Mouse (Mus musculus) kidney, postnatal 0 days (tissue): ENCODE results near the gene Rab15. TPM values are rescaled to one million over a fixed set of nuclear protein-coding genes. Genes with fewer than 3 reads are reported as not detected.
"Not testable (repeated sequence)": the region's sequence is repeated elsewhere in the genome, so short reads cannot be mapped to it uniquely, and the experiment has no call there.

Source experiments
- ATAC-seq: fragments of 200-750 bp; cut with Nextera tagmentation; replicated peaks from 2 replicates; pipeline ENCODE4 v1.8.0; 2017; ENCODE audit warnings: low read depth, moderate number of reproducible peaks, moderate TSS enrichment, moderate library complexity; ENCODE audit not compliant: low FRiP score
- DNase-seq: peaks from one replicate; pipeline ENCODE4 v3.0.0-alpha.2; 2016; ENCODE audit warnings: low spot score
- H3K27ac ChIP-seq: fragments of 300-500 bp; sonication (generic); 2 replicates; pipeline ENCODE4 v1.5.1; 2014; ENCODE audit warnings: mild to moderate bottlenecking
- H3K27me3 ChIP-seq: fragments of 300-500 bp; sonication (generic); 2 replicates; pipeline ENCODE4 v1.6.1; 2014; ENCODE audit warnings: low read length, mixed read lengths; ENCODE audit not compliant: insufficient read depth
- H3K36me3 ChIP-seq: fragments of 300-500 bp; sonication (generic); 2 replicates; pipeline ENCODE4 v1.6.1; 2014; ENCODE audit warnings: low read length, mixed read lengths; ENCODE audit not compliant: insufficient read depth
- H3K4me1 ChIP-seq: fragments of 300-500 bp; sonication (generic); replicated peaks from 2 replicates; pipeline ENCODE4 v1.6.1; 2014; ENCODE audit warnings: antibody characterized with exemption, low read length, mixed read lengths; ENCODE audit not compliant: insufficient read depth
- H3K4me2 ChIP-seq: fragments of 300-500 bp; sonication (generic); 2 replicates; pipeline ENCODE4 v1.6.1; 2014; ENCODE audit warnings: mild to moderate bottlenecking, low read length, moderate library complexity, mixed read lengths
- H3K4me3 ChIP-seq: fragments of 300-500 bp; sonication (generic); replicated peaks from 2 replicates; pipeline ENCODE4 v1.5.1; 2014; ENCODE audit warnings: low read depth, low read length
- H3K9ac ChIP-seq: fragments of 300-500 bp; sonication (generic); 2 replicates; pipeline ENCODE4 v1.6.1; 2014; ENCODE audit warnings: low read depth, low read length
- H3K9me3 ChIP-seq: fragments of 300-500 bp; sonication (generic); replicated peaks from 2 replicates; pipeline ENCODE4 v1.6.1; 2016; ENCODE audit warnings: low read length, inconsistent platforms, mixed read lengths
- CTCF ChIP-seq: IDR thresholded peaks from 2 replicates; pipeline ENCODE4 v1.5.1; 2016; ENCODE audit warnings: antibody characterized with exemption, low read depth, mild to moderate bottlenecking, moderate library complexity
- WGBS: fragments of 180-500 bp; shearing (Covaris S2); extraction: QIAGEN DNeasy Blood & Tissue Kit; methylation state at CpG from one replicate; pipeline ENCODE4 v1.1.7; 2014; 5-methylcytosine and 5-hydroxymethylcytosine counted together
- polyA plus RNA-seq: library from polyadenylated mRNA; unstranded; fragments of >200 nt; fragmentation: Nextera tagmentation; extraction: Ambion mirVana; gene quantifications from 2 replicates; pipeline ENCODE4 v1.2.1, GENCODE M21; 2015

Rab15 gene
- polyA plus RNA-seq, 1 experiment from 2014 or later = 12.1 TPM

- H3K27ac ChIP-seq = no peak overlapping the region
- no peak for ATAC-seq
- WGBS = 77% methylated on average over 5 of the region's 5 CpGs
- H3K4me2 ChIP-seq = no peak overlapping the region
- H3K4me3 ChIP-seq = no peak overlapping the region
- no peaks in the 10 kb centered on the region for H3K4me1 ChIP-seq
- no peaks in the 10 kb centered on the region for H3K27me3 ChIP-seq
- no peak overlapping the region for H3K9ac ChIP-seq
- no peak for TF ChIP-seq CTCF
- H3K9me3 ChIP-seq = no peaks in the 10 kb centered on the region
- no peaks in the 10 kb centered on the region for H3K36me3 ChIP-seq
- no peak for DNase-seq
Observed at GRCm38 (mm10) chr12:76798008-76798720, 24.5 kb downstream of the Rab15 start.

DNA sequence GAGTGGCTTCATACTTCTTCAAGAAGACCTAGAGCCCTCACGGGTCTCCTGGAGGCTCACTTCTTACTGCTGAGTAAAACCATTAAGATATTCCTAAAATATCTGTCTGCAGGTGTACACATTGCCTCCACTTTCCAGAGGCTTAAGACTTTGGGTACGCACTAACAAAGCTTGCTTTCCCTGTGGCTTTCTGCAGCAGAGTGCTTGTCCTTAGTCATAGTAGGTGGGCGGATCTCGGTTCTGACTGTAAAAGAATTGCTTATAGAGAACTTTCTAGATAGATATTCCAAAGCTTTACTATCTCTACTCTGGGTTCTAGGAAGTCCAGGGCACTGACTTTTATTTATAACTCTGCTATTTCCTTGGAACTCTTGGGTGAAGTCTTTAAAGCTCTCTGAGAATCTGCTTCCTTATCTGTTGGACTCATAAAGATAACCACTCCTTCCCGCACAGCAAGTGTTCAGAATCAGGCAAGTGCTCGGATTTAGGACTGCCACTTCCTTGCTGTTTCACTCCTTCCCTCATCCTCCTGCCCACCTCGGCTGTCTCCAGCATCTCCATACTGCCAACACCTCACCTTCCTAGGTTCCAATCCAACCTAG lies 25.7 kb downstream of the Rab15 start:
- H3K4me3 ChIP-seq = no peak overlapping the region
- H3K27me3 ChIP-seq = no peaks in the 10 kb centered on the region
- 82% methylated on average over 7 of the region's 7 CpGs for WGBS
- ATAC-seq (no peak), DNase-seq (no peak)
- no peaks in the 10 kb centered on the region for H3K4me1 ChIP-seq
- H3K9me3 ChIP-seq = no peaks in the 10 kb centered on the region
- H3K9ac ChIP-seq = no peak overlapping the region
- no peak for TF ChIP-seq CTCF
- no peak overlapping the region for H3K4me2 ChIP-seq
- H3K27ac ChIP-seq = no peak overlapping the region
- no peaks in the 10 kb centered on the region for H3K36me3 ChIP-seq

GRCm38 (mm10) chr12:76795350-76795749 lies 27.4 kb downstream of the Rab15 start, which contains the start of gene Gpx2:
Gene Gpx2, minus strand, starts transcription at chr12:76795554.
- no peak for TF ChIP-seq CTCF
- H3K36me3 ChIP-seq = no peaks in the 10 kb centered on the region
- no peak within 1 kb of the TSS for H3K4me2 ChIP-seq
- H3K9me3 ChIP-seq = no peaks in the 10 kb centered on the region
- DNase-seq = no peak
- no peaks in the 10 kb centered on the region for H3K27me3 ChIP-seq
- H3K4me3 ChIP-seq = no peak within 1 kb of the TSS
- WGBS = 74% methylated on average over 5 of the region's 5 CpGs
- ATAC-seq = no peak
- no peaks in the 10 kb centered on the region for H3K4me1 ChIP-seq
- no peak within 1 kb of the TSS for H3K9ac ChIP-seq
- no peak within 1 kb of the TSS for H3K27ac ChIP-seq

DNA sequence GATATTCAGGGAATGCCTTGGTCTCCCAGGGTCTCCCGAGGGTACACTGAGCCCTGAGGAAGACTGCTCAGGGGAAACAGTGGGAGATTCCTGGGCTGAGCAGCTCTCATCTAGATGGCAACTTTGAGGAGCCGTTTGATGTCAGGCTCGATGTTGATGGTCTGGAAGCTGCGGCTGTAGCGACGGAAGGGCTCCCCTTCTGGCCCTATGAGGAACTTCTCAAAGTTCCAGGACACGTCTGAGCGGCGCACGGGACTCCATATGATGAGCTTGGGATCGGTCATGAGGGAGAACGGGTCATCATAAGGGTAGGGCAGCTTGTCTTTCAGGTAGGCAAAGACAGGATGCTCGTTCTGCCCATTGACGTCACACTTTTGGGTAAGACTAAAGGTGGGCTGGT lies 30.2 kb downstream of the Rab15 start:
- H3K4me2 ChIP-seq, H3K4me3 ChIP-seq, H3K9ac ChIP-seq, H3K4me1 ChIP-seq, H3K27me3 ChIP-seq, H3K27ac ChIP-seq, H3K9me3 ChIP-seq, DNase-seq, ATAC-seq, H3K36me3 ChIP-seq: not testable (repeated sequence)
- peak; percentile 14; the same call in 1 of the 2 replicates for TF ChIP-seq CTCF
- WGBS = 57% methylated on average over 14 of the region's 14 CpGs

DNA sequence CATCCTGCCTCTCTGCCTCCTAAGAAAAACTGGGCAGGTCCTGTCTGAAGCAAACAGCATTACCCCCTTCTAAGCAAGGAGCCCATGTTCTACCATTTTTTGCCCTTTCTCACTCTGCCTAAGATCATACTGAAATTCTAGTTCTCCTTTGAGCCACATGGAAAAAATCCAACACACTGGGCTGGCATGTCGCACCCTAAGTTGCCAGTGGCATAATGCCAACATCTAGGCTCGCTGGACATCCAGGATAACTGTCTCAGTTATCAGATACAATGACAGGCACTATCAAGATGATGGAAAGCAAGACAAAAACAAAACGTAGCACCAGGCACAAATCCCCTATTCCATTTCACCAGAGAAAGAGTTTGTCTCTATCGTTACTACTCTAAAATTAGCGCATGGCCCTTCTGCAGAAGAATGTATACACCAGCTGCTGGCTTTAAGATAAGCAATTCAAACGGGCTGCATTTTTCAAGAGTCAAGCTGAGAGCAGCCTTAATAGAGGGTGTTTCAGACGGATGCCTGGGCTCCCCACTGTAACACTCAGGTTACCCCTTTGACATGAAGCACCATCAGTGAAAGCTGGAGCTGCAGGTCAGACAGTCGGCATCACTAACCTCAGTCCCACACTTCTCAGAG lies 32.1 kb downstream of the Rab15 start:
- WGBS = 49% methylated on average over 8 of the region's 8 CpGs
- Histone ChIP-seq H3K27ac (no peak overlapping the region), H3K27me3 (no peaks in the 10 kb centered on the region), H3K4me2 (no peak overlapping the region), H3K9me3 (no peaks in the 10 kb centered on the region), H3K36me3 (no peaks in the 10 kb centered on the region), H3K4me3 (no peak overlapping the region), H3K9ac (no peak overlapping the region), H3K4me1 (no peaks in the 10 kb centered on the region)
- no peak for ATAC-seq
- DNase-seq = no peak
- no peak for TF ChIP-seq CTCF

- no peak for DNase-seq
- ATAC-seq = no peak
- 58% methylated on average over 10 of the region's 10 CpGs for WGBS
- Histone ChIP-seq H3K9me3 (no peaks in the 10 kb centered on the region), H3K4me2 (no peak overlapping the region), H3K4me3 (no peak overlapping the region), H3K27ac (no peak overlapping the region), H3K4me1 (no peaks in the 10 kb centered on the region), H3K27me3 (no peaks in the 10 kb centered on the region), H3K9ac (no peak overlapping the region), H3K36me3 (no peaks in the 10 kb centered on the region)
- no peak for TF ChIP-seq CTCF
Observed at GRCm38 (mm10) chr12:76784056-76784619, 38.6 kb downstream of the Rab15 start.
